Mouse (Mus musculus) fibroblast of lung, adult 2 months (primary cell): ENCODE results near the gene Jagn1.

Source experiments
- DNase-seq: peaks from one replicate; pipeline ENCODE4 v3.0.0-alpha.2; 2011; ENCODE audit warnings: low read depth

Gene Jagn1

DNA sequence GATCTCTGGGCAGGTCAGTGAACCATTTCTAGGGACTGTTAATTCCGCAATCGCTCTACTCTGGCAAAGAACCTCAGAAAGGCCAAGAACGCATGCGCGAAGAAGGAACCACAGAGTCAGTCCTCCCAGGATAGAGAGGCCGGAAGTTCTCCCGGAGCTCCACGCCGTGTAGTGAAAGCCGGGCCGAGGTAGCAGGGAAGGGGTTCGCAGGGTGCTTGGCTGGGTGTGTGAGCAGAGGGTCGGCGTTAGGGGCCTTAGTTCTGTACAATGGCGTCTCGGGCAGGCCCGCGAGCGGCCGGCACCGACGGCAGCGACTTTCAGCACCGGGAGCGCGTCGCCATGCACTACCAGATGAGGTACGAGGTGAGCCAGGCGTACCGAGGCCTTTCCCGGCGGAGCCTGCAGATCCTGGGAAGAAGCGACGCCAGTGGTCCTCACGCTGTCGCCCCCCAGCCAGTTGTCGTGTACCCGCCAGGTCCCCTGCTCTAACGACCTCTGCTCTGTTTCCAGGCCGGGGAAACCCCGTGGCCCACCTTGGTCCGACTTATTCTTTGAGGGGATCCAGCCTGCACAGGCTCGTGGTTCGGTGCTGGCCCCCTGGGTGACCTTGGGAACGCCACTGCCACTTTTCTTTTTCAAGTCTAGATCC is at the start of gene Jagn1:
Gene Jagn1, plus strand, starts transcription at position 128 of the 649 bp plus-strand sequence.
- peak; percentile 82 for DNase-seq

DNA sequence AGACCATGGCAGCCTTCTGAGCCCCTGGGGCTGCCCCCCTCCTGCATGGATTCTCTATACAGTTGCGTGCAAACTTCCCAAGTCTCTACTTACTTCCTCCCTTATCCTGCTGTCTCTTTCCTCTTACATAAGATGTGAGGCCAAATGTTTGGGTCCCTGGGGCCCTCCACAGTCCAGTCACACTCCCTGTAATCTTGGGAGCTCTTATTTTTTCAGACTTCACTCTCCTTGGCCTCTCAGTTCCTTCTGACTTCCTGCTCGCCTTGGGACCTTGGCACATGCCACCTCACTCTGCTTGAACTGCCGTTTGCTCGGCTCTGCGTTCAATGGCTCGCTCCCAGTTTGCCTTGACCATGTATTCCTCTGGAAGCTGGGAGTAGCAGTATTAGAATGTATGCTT is 48.4 kb upstream of the Jagn1 start:
- DNase-seq, result no peak

GRCm38 (mm10) chr6:113394811-113395210 is 47.6 kb upstream of the Jagn1 start:
- no peak for DNase-seq

DNA sequence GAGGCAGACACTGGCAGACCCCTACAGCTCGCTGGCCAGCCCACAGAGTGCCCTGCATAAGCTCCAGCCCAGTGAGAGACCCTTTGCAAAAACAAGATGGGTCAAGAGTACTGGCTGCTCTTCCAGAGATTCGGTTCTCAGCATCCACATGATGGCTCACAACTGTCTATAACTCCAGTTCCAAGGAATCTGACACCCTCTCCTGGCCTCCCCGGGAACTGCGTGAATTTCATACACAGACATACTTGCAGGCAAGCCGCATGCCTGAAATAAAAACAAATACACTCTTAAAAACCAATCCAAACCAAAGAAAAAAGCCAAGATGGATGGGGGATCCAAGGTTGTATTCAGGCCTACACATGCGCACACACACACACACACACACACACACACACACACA is 46.9 kb upstream of the Jagn1 start:
- no peak for DNase-seq

GRCm38 (mm10) chr6:113396270-113397030 is 45.9 kb upstream of the Jagn1 start:
- DNase-seq, result no peak

- DNase-seq, result no peak
Measured at GRCm38 (mm10) chr6:113402094-113402493, 40.3 kb upstream of the Jagn1 start.

DNA sequence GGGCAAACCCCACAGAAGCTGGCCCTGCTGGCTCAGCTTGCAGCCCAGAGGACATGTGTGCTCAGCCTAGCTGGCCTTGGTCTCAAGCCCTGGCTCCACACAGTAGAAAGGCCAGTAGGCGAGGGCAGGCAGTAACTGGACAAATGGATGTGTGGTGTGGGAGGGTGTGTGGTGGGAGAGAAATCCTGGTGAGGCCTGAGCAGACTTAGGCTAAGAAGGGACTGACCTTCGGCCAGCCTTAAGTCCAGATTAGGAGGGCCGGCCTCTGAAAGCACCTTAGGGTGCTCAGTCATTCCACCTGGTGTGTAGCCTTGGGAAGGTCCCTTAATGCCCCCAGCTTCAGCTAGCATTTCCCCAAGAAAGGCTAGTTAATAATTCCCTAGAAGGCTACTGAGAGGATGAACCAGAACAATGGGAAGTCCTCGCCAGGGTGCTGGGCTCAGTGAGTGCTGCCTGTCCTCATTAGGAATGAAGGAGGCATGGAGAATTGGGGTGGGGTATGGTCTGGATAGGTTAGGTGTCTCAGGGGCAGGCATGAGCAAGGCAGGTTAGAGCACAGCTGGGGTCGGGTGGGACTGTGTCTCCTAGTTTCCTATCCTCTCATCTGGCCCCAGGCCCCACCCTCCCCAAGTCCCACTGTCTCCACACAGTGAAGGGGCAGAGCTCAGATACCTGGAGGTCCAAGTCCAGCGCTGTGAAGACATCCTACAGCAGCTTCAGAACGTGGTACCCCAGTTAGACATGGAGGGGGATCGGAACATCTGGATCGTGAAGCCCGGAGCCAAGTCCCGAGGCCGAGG is 37.5 kb upstream of the Jagn1 start:
- DNase-seq, result no peak

DNA sequence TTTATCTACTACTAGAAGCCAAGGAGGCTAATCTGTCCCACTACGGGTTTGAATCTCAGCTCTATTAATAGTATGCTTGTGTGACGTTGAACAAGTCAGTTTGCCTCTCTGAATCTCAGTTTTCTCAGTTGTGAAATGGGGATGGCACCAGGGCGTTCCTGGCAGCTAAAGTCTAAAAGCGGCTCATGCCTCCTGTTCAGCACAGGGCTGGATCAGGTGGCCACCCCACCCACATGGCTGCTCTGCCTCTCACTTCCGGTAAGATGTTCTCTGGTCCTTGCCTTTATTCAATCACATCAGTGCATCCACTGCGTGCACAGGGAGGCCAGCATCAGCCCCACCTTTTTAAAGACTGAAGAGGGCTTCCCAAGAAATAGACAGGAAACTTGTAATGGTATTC is 36.9 kb upstream of the Jagn1 start:
- DNase-seq, result no peak

DNA sequence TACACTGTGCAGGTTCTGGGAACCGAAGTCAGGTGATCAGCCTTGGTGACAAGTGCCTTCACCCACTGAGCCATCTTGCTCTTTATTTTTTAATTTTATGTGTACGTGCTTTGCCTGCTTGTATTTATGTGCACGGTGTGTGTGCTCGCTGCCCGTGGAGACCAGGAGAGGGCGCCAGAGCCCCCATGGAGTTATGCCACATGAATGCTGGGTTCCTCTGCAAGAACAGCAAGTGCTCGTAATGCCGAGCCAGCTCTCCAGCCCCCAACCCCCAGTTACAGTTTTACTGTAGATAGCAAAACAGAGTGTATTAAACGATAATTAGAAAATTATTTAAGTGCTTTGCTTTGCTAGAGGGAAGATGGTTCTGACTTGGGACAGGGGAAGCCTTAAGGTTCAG is 35.7 kb upstream of the Jagn1 start:
- no peak for DNase-seq

GRCm38 (mm10) chr6:113410001-113410400 is 32.4 kb upstream of the Jagn1 start:
- DNase-seq, result no peak

DNA sequence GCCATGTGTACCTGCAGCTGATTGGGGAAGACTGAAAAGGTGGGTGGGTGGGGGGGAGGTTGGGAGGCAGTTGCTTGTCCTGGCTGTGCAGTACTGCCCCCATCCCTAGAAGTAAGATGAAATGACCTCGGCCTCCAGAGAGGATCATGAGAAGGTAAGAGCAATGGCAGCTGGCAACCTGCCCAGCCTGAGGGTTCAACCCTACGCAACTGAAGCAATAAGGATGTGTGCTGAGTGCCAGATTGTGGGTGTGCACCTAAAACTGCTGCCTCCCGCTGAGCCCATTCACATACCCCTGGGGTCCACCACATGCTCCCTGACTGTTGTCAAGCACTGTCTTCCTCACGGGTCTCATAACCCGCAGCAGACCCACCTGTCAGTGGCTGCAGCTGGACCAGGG is 26.0 kb upstream of the Jagn1 start:
- no peak for DNase-seq

DNA sequence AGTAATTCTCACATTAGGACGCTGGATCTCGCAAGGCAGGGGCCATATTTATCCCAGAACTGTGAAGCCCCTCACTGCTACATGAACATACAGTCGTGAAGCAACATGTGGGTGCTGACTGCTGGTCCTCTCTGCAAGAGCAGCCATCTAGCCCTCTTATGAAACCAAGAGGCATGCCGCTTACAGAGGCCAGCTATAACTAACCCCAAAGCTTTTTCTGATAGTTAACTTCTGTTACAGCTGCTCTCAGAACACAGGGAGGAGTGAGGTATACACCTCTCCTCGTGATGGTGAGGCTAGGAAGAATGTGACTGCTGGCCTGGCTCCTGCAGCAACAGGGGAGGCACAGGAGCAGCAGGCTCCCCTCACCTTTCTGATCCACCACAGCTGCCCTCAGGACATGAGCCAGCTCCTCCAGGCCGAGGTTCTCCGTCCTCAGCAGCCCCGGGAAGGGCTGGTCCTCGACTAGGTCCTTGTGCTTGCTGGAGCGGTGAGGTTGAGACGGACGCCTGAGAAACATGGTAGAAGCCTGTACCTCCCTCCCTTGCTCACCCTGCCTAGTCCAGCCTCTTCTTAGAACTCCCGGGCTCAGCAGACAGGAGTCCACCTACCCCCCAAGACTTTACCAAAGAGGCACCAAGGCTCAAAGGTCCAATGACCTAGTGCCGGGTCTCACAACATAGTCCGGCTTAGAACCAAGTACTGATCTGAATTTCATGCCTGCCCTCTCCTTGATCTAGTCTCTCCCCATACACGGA is 23.7 kb upstream of the Jagn1 start:
- DNase-seq, result no peak

DNA sequence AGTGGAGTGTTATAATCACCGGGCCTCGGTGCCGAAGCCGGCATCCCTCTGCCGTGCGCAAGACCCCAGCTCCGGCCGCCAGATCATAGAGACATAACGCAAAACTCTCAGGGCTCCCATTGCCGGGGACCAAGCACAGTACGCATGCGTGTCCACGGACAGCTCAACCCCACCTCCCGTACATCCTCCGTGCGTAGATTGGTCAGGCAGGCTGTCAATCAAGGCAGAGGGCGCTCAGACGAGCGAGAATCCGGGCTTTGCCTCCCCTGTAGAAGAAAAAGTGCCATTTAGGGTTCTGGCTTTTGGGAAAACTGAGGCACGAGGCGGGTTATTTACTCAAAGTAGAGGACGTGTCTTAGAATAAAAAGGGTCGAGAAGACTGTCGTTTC is 23.2 kb upstream of the Jagn1 start, which contains the start of gene Rpusd3:
Gene Rpusd3, minus strand, starts transcription at position 142 of the 389 bp plus-strand sequence.
- DNase-seq, result peak; percentile 90

DNA sequence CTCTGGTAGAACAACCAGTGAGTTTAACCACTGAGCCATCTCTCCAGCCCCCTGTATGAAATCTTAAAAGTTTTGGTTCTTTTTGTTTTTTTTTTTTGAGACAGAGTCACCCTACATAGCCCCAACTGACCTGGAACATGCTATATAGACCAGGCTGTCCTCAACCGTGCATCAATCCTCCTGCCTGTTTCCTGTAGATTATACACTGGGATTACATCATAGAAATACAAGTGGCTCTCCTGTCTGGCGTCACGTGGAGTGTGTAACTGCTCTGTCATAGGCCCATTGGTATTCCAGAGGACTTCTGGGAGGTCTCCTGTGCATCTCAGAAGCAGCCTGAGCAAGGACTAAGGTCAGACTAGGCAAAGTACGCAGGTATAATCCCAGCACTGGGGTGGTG is 19.4 kb upstream of the Jagn1 start:
- DNase-seq, result no peak

GRCm38 (mm10) chr6:113424187-113424586 is 18.2 kb upstream of the Jagn1 start:
- no peak for DNase-seq

GRCm38 (mm10) chr6:113426696-113427095 is 15.7 kb upstream of the Jagn1 start:
- DNase-seq, result no peak

DNA sequence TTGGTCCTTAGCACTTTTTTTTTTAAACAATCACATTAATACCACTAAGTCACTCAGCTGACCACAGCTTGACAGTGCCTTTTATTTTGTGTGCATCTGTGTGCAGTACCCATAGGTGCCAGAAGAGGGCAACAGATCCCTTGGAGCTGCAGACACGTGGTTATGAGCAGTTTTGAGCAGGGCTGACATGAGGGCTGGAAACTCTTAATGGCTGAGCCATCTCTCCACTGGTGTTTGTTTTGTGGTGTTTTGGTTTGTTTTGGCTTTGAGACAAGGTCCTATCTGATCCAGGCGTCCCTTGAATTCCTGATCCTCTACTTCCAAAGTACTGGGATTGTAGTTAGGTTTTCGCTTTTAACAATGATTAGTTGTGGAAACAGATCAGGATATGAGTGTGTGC is 15.0 kb upstream of the Jagn1 start:
- no peak for DNase-seq

GRCm38 (mm10) chr6:113428006-113428405 is 14.4 kb upstream of the Jagn1 start:
- DNase-seq, result no peak

- no peak for DNase-seq
Measured at GRCm38 (mm10) chr6:113429965-113430364, 12.4 kb upstream of the Jagn1 start.

DNA sequence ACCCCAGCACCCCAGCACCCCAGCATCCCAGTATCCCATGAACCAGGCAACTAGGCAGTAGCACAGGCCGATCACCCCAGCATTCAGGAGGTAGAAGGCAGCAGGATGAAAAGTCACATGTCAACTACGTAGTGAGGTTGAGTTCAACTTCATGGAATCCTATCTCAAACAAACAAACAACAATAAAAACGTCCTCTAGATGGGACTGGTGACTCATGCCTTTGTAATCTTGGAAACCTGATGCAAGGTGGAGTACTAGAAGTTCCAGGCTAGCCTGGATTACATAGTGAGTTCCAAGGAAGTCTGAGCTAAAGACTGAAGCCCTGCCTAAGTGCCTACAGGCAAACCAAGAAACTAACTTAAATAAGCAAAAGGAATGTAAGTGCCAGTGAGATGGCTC is 11.5 kb upstream of the Jagn1 start:
- no peak for DNase-seq

DNA sequence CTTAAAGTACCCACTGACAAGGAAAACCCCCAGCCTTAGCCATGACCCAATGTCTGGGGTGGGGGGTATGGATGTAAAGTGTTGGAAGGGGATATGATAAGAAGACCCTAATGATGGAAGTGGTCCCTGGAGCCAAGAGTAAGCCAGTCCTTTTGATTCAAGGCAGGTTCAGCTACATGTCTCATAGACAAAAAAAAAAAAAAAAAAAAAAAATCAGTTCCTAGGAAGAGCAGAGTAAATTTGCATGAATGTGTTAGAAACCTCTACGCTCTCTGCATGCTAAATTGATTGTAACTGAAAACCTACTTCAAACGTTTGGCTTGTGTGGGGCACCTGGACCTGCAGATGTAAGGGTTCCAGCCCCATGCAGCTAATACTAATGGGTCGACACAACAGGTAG is 10.6 kb upstream of the Jagn1 start:
- DNase-seq, result no peak

DNA sequence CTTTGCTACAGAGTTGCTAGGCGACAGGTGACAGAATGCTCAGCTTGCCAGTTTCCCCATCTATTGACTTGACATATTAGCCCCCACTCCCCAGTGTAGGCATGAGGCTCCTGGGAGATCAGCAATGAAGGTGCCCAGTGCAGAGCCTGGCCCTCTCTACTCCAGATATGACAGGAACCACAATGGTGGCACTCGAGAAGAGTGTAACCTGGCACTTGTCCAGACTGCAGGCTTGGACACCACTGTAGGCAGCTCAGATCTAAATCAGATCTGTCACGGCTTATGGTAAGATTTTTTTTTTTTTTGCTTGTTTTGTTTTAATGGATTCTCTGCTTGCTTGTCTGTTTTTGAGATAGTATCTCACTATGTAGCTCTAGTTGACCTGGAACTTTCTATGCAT is 8.7 kb upstream of the Jagn1 start:
- no peak for DNase-seq
